Mouse (Mus musculus) megakaryocyte, embryonic 14.5 days (primary cell): ENCODE measurements at regions not wholly inside any gene's neighbourhood (a gene's known extent, or its start where the extent isn't known, plus 50 kb on each side); places are given as distances from the start of the nearest gene placed in this dataset.

Source experiments
- H3K27me3 ChIP-seq: replicated peaks from 2 replicates; pipeline ENCODE3; 2012; ENCODE audit warnings: inconsistent platforms
- H3K36me3 ChIP-seq: replicated peaks from 2 replicates; pipeline ENCODE3; 2012; ENCODE audit warnings: low read length, inconsistent platforms, mixed read lengths
- H3K4me1 ChIP-seq: 2 replicates; pipeline ENCODE4 v1.6.1; 2012; ENCODE audit warnings: inconsistent platforms
- H3K4me3 ChIP-seq: replicated peaks from 2 replicates; pipeline ENCODE3; 2012; ENCODE audit warnings: moderate library complexity, mild to moderate bottlenecking, inconsistent platforms
- H3K9me3 ChIP-seq: 2 replicates; pipeline ENCODE4 v1.6.1; 2012; ENCODE audit warnings: inconsistent platforms
- FLI1 ChIP-seq: IDR thresholded peaks from 2 replicates; pipeline ENCODE4 v1.6.1; 2012; ENCODE audit warnings: low read length, inconsistent platforms, mixed read lengths
- GATA1 ChIP-seq: IDR thresholded peaks from 3 replicates; pipeline ENCODE4 v1.6.1; 2012; ENCODE audit warnings: mixed read lengths, low read length, inconsistent platforms, borderline replicate concordance

- peaks cover 21% of the 10 kb centered on the region for H3K9me3 ChIP-seq
- peaks cover 8% of the 10 kb centered on the region for H3K27me3 ChIP-seq
- H3K4me3 ChIP-seq, result no peak overlapping the region
Observed at GRCm38 (mm10) chr15:96768301-96768993, 68.9 kb upstream of the Slc38a2 start.

GRCm38 (mm10) chr15:96767188-96767587, 67.7 kb upstream of the Slc38a2 start:
- Histone ChIP-seq H3K27me3 (peaks cover 5% of the 10 kb centered on the region), H3K4me1 (peaks cover 15% of the 10 kb centered on the region), H3K4me3 (no peak overlapping the region), H3K9me3 (peaks cover 19% of the 10 kb centered on the region), H3K36me3 (no peaks in the 10 kb centered on the region)
- no peak for TF ChIP-seq GATA1
- no peak for TF ChIP-seq FLI1

More at GRCm38 (mm10) chr15:96768301-96768993, 68.9 kb upstream of the Slc38a2 start:
- Histone ChIP-seq H3K4me1 (peaks cover 17% of the 10 kb centered on the region), H3K36me3 (no peaks in the 10 kb centered on the region)
- TF ChIP-seq GATA1 (no peak), FLI1 (no peak)

- peaks cover 15% of the 10 kb centered on the region for H3K9me3 ChIP-seq
- TF ChIP-seq GATA1, result no peak
- TF ChIP-seq FLI1, result no peak
Observed at GRCm38 (mm10) chr15:96766238-96766637, 66.7 kb upstream of the Slc38a2 start.

GRCm38 (mm10) chr15:96763611-96764010, 64.1 kb upstream of the Slc38a2 start:
- Histone ChIP-seq H3K27me3 (peaks cover 1% of the 10 kb centered on the region), H3K9me3 (peaks cover 14% of the 10 kb centered on the region), H3K36me3 (no peaks in the 10 kb centered on the region), H3K4me3 (no peak overlapping the region), H3K4me1 (peaks cover 20% of the 10 kb centered on the region)
- TF ChIP-seq FLI1 (no peak), GATA1 (no peak)

More at GRCm38 (mm10) chr15:96766238-96766637, 66.7 kb upstream of the Slc38a2 start:
- H3K27me3 ChIP-seq, result peaks cover 4% of the 10 kb centered on the region
- H3K4me3 ChIP-seq, result no peak overlapping the region
- H3K36me3 ChIP-seq, result no peaks in the 10 kb centered on the region
- H3K4me1 ChIP-seq, result peaks cover 15% of the 10 kb centered on the region

GRCm38 (mm10) chr15:96759078-96759995, 59.8 kb upstream of the Slc38a2 start:
- Histone ChIP-seq H3K36me3 (no peaks in the 10 kb centered on the region), H3K4me1 (peaks cover 20% of the 10 kb centered on the region), H3K4me3 (no peak overlapping the region), H3K27me3 (peaks cover 2% of the 10 kb centered on the region), H3K9me3 (peaks cover 2% of the 10 kb centered on the region; the same call in 1 of the 2 replicates)
- TF ChIP-seq GATA1 (no peak), FLI1 (no peak)

GRCm38 (mm10) chr15:96757446-96758198, 58.1 kb upstream of the Slc38a2 start:
- H3K4me1 ChIP-seq, result peaks cover 20% of the 10 kb centered on the region
- no peaks in the 10 kb centered on the region for H3K9me3 ChIP-seq
- TF ChIP-seq GATA1, result no peak
- TF ChIP-seq FLI1, result no peak
- H3K27me3 ChIP-seq, result peaks cover 2% of the 10 kb centered on the region
- H3K36me3 ChIP-seq, result no peaks in the 10 kb centered on the region
- peak overlapping the region; percentile 71 for H3K4me3 ChIP-seq

- no peak for TF ChIP-seq FLI1
- no peak for TF ChIP-seq GATA1
- H3K4me3 ChIP-seq, result no peak overlapping the region
- H3K36me3 ChIP-seq, result no peaks in the 10 kb centered on the region
- peaks cover 2% of the 10 kb centered on the region for H3K27me3 ChIP-seq
- H3K4me1 ChIP-seq, result peaks cover 26% of the 10 kb centered on the region
- no peaks in the 10 kb centered on the region for H3K9me3 ChIP-seq
Observed at GRCm38 (mm10) chr15:96756456-96756855, 56.9 kb upstream of the Slc38a2 start.

GRCm38 (mm10) chr15:96755951-96756350, 56.4 kb upstream of the Slc38a2 start:
- H3K4me1 ChIP-seq, result peaks cover 30% of the 10 kb centered on the region
- H3K36me3 ChIP-seq, result no peaks in the 10 kb centered on the region
- TF ChIP-seq FLI1 (no peak), GATA1 (no peak)
- H3K27me3 ChIP-seq, result peaks cover 2% of the 10 kb centered on the region
- H3K9me3 ChIP-seq, result no peaks in the 10 kb centered on the region
- no peak overlapping the region for H3K4me3 ChIP-seq

- no peaks in the 10 kb centered on the region for H3K9me3 ChIP-seq
- peaks cover 28% of the 10 kb centered on the region for H3K4me1 ChIP-seq
- peaks cover 2% of the 10 kb centered on the region for H3K27me3 ChIP-seq
- TF ChIP-seq FLI1 (no peak), GATA1 (no peak)
- no peaks in the 10 kb centered on the region for H3K36me3 ChIP-seq
- H3K4me3 ChIP-seq, result peak overlapping the region; percentile 6
Observed at GRCm38 (mm10) chr15:96755322-96755942, 55.9 kb upstream of the Slc38a2 start.
